Mouse (Mus musculus): ENCODE measurements around the gene Mier2. TPM values are rescaled to one million over a fixed set of nuclear protein-coding genes. Genes with fewer than 3 reads are reported as not detected.
A peak's percentile ranks its signal among the peaks of the same experiment; 100 is the strongest.

The Mier2 gene
- total RNA-seq, 4 experiments from 2014 or later: 51.2 to 72.3 (median 53.0) TPM

- DNase-seq (ENCODE audit: low spot score in 2 of 2): no peak
Measured at GRCm38 (mm10) chr10:79540746-79541145, 14.3 kb downstream of the Mier2 start.

- DNase-seq (ENCODE audit: low spot score in 2 of 2): no peak
Measured at GRCm38 (mm10) chr10:79539701-79540495, 15.1 kb downstream of the Mier2 start.

GRCm38 (mm10) chr10:79538873-79539272, 16.1 kb downstream of the Mier2 start:
- no peak for DNase-seq (ENCODE audit: low spot score in 2 of 2)

GRCm38 (mm10) chr10:79538323-79538722, 16.7 kb downstream of the Mier2 start:
- peak in 1 of 2 experiments; percentile 35 for DNase-seq (ENCODE audit: low spot score in 2 of 2)

GRCm38 (mm10) chr10:79537781-79538180, 17.2 kb downstream of the Mier2 start:
- DNase-seq (ENCODE audit: low spot score in 2 of 2): no peak

GRCm38 (mm10) chr10:79537271-79537670, 17.7 kb downstream of the Mier2 start:
- DNase-seq (ENCODE audit: low spot score in 2 of 2): peak in 1 of 2 experiments; percentile 1

GRCm38 (mm10) chr10:79536461-79537080, 18.4 kb downstream of the Mier2 start:
- peak in 1 of 2 experiments; percentile 1 for DNase-seq (ENCODE audit: low spot score in 2 of 2)

- DNase-seq (ENCODE audit: low spot score in 2 of 2): no peak
Measured at GRCm38 (mm10) chr10:79535431-79535830, 19.6 kb downstream of the Mier2 start.

GRCm38 (mm10) chr10:79534426-79534825, 20.6 kb downstream of the Mier2 start:
- DNase-seq (ENCODE audit: low spot score in 2 of 2): no peak

GRCm38 (mm10) chr10:79533126-79533911, 21.7 kb downstream of the Mier2 start, which contains the start of gene Plpp2:
Gene Plpp2 (minus strand): TSS chr10:79533796.
- DNase-seq (ENCODE audit: low spot score in 2 of 2): peak; percentile 38 to 44

GRCm38 (mm10) chr10:79532678-79533077, 22.3 kb downstream of the Mier2 start:
- DNase-seq (ENCODE audit: low spot score in 2 of 2): peak in 1 of 2 experiments; percentile 1

- DNase-seq (ENCODE audit: low spot score in 2 of 2): no peak
Measured at GRCm38 (mm10) chr10:79531593-79531992, 23.4 kb downstream of the Mier2 start.

GRCm38 (mm10) chr10:79530721-79531120, 24.3 kb downstream of the Mier2 start:
- DNase-seq (ENCODE audit: low spot score in 2 of 2): no peak

GRCm38 (mm10) chr10:79530241-79530640, 24.8 kb downstream of the Mier2 start:
- DNase-seq (ENCODE audit: low spot score in 2 of 2): no peak

- DNase-seq (ENCODE audit: low spot score in 2 of 2): no peak
Measured at GRCm38 (mm10) chr10:79528081-79528480, 26.9 kb downstream of the Mier2 start.

GRCm38 (mm10) chr10:79527453-79527845, 27.6 kb downstream of the Mier2 start:
- no peak for DNase-seq (ENCODE audit: low spot score in 2 of 2)

GRCm38 (mm10) chr10:79526661-79527452, 28.1 kb downstream of the Mier2 start:
- no peak for DNase-seq (ENCODE audit: low spot score in 2 of 2)

GRCm38 (mm10) chr10:79525456-79526325, 29.3 kb downstream of the Mier2 start:
- DNase-seq (ENCODE audit: low spot score in 2 of 2): no peak

GRCm38 (mm10) chr10:79524433-79524832, 30.6 kb downstream of the Mier2 start:
- DNase-seq (ENCODE audit: low spot score in 2 of 2): no peak

GRCm38 (mm10) chr10:79506709-79507108, 48.3 kb downstream of the Mier2 start:
- no peak for DNase-seq (ENCODE audit: low spot score in 2 of 2)
